Mouse (Mus musculus): ENCODE data around the gene Rom1. TPM values are rescaled to one million over a fixed set of nuclear protein-coding genes. Genes with fewer than 3 reads are reported as not detected.
"Not testable (repeated sequence)": the region's sequence is repeated elsewhere in the genome, so short reads cannot be mapped to it uniquely, and the experiment has no call there.

Gene Rom1
- polyA plus RNA-seq, 1 experiment from 2014 or later: 2.8 TPM

DNA sequence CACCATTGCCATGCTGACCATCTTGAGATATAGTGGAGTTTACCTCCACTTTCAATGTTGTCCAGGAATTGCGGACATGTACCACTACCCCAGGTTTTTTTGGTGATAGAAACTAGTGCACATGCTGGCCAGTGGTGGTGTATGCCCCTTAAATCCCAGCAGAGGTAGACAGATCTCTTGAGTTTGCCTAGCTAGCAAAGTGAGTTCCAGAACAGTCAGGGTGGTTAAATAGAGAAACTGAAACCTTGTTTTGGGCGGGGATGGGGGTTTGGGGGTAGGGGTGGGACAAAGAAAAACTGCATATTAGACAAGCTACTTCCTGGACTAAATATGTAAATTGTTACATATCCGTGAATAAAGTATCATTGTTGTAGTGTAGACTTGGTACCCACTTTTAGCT is 10.2 kb downstream of the Rom1 start:
- H3K36me3 ChIP-seq (ENCODE audit: control insufficient read depth, insufficient read depth, low read length): peaks cover 24% of the 10 kb centered on the region
- H3K4me3 ChIP-seq (replicated peaks; ENCODE audit: low read length): no peak overlapping the region
- 90% methylated on average over 3 of the region's 3 CpGs for WGBS
- H3K9me3 ChIP-seq (replicated peaks; ENCODE audit: control insufficient read depth, low read length): no peaks in the 10 kb centered on the region
- H3K27ac ChIP-seq (ENCODE audit: low read length): no peak overlapping the region
- H3K4me1 ChIP-seq (ENCODE audit: control insufficient read depth, insufficient read depth, low read length): peaks cover 9% of the 10 kb centered on the region
- H3K4me2 ChIP-seq (ENCODE audit: low read depth, low read length): no peak overlapping the region
- ATAC-seq (ENCODE audit: insufficient read depth, low FRiP score): no peak
- no peak overlapping the region for H3K9ac ChIP-seq (ENCODE audit: low read length)
- no peaks in the 10 kb centered on the region for H3K27me3 ChIP-seq (ENCODE audit: control insufficient read depth, insufficient read depth, low read length)

DNA sequence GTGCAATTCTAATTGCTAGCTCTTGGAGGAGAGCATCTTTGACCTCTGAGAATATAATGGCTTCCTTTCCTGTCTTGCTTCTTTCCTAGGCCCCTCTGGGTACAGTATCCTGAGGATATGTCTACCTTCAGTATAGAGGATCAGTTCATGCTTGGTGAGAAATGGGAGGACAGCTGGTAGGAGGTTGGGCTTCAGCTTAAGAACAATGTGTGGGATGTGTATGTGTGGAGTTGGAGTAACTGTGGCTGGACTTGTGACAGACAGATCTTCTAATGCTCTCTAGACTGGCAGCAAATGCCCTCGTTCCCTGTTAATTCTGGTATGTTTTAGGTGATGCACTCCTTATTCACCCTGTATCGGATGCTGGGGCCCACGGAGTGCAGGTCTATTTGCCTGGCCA is 14.9 kb downstream of the Rom1 start:
- 97% methylated on average over 3 of the region's 3 CpGs for WGBS

DNA sequence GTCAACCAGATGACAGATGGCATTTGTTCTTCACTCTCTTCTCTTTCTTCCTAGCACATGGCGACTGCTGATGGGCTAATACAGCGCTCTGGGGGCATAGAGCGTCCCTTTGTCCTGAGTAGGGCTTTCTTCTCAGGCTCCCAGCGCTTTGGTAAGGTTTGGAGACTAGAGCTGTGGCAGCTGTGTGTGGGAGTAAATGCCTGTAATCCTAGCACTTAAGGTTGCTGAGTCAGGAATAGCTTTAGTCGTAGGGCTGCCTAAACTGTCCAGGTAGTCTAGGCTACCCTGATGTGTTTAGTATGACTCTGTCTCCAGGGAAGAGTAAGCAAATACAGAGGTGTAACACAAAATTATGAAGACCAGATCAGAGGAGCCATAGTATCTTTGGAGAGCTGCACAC is 17.3 kb downstream of the Rom1 start:
- peaks cover 73% of the 10 kb centered on the region for H3K36me3 ChIP-seq (ENCODE audit: control insufficient read depth, insufficient read depth, low read length)
- WGBS: 90% methylated on average over 5 of the region's 5 CpGs
- H3K9me3 ChIP-seq (replicated peaks; ENCODE audit: control insufficient read depth, low read length): no peaks in the 10 kb centered on the region
- no peaks in the 10 kb centered on the region for H3K27me3 ChIP-seq (ENCODE audit: control insufficient read depth, insufficient read depth, low read length)
- H3K4me2 ChIP-seq (ENCODE audit: low read depth, low read length): no peak overlapping the region
- no peak for ATAC-seq (ENCODE audit: insufficient read depth, low FRiP score)
- no peak overlapping the region for H3K9ac ChIP-seq (ENCODE audit: low read length)
- H3K27ac ChIP-seq (ENCODE audit: low read length): no peak overlapping the region
- no peak overlapping the region for H3K4me3 ChIP-seq (replicated peaks; ENCODE audit: low read length)
- H3K4me1 ChIP-seq (ENCODE audit: control insufficient read depth, insufficient read depth, low read length): no peaks in the 10 kb centered on the region

More for the DNA sequence above, 14.9 kb downstream of the Rom1 start:
- Histone ChIP-seq H3K9ac (ENCODE audit: low read length) (no peak overlapping the region), H3K27me3 (ENCODE audit: control insufficient read depth, insufficient read depth, low read length) (no peaks in the 10 kb centered on the region), H3K4me2 (ENCODE audit: low read depth, low read length) (no peak overlapping the region), H3K4me3 (replicated peaks; ENCODE audit: low read length) (no peak overlapping the region), H3K9me3 (replicated peaks; ENCODE audit: control insufficient read depth, low read length) (no peaks in the 10 kb centered on the region), H3K27ac (ENCODE audit: low read length) (no peak overlapping the region), H3K36me3 (ENCODE audit: control insufficient read depth, insufficient read depth, low read length) (peaks cover 58% of the 10 kb centered on the region), H3K4me1 (ENCODE audit: control insufficient read depth, insufficient read depth, low read length) (no peaks in the 10 kb centered on the region)
- no peak for ATAC-seq (ENCODE audit: insufficient read depth, low FRiP score)

DNA sequence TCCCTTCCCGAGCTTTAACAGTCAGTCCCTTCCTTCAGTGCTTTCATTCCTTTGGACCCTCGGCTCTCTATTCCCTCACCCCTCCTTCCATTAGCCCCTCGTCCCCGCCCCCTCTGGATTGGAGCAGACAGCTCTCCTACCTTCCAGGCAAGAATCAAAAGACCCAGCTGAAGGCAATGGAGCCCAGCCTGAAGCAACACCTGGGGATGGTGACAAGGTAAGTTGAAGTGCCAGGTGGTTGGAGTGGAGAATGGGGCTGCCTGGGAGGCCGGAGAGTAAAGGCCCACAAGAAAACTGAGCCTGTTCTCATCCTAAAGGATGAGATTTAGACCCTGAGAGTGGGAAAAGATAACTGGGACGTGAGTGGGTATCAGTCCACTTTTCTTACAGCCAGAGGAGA is 20.6 kb downstream of the Rom1 start:
- no peaks in the 10 kb centered on the region for H3K9me3 ChIP-seq (replicated peaks; ENCODE audit: control insufficient read depth, low read length)
- no peak overlapping the region for H3K9ac ChIP-seq (ENCODE audit: low read length)
- no peaks in the 10 kb centered on the region for H3K4me1 ChIP-seq (ENCODE audit: control insufficient read depth, insufficient read depth, low read length)
- no peak overlapping the region for H3K4me3 ChIP-seq (replicated peaks; ENCODE audit: low read length)
- H3K36me3 ChIP-seq (ENCODE audit: control insufficient read depth, insufficient read depth, low read length): peaks cover 63% of the 10 kb centered on the region
- 89% methylated on average over 6 of the region's 6 CpGs for WGBS
- ATAC-seq (ENCODE audit: insufficient read depth, low FRiP score): no peak
- no peaks in the 10 kb centered on the region for H3K27me3 ChIP-seq (ENCODE audit: control insufficient read depth, insufficient read depth, low read length)
- H3K27ac ChIP-seq (ENCODE audit: low read length): no peak overlapping the region
- no peak overlapping the region for H3K4me2 ChIP-seq (ENCODE audit: low read depth, low read length)

DNA sequence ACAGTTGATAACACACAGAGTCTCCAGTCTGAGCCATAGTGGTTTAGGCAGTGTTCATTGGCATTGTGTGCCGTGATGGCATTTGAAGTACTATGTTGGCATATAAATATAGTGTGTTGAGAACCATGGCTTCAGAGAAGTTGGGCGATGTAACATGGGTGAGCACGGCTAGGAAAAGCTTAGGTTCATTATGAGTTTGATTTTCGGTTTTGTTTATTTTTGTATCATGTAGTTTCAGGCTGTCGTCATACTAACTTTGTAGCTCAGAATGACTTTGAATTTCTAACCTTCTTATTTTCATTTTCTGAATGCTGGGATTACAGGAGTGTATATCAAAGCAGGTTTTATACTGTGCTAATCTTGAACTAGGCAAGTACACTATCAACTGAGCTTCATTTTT is 25.7 kb downstream of the Rom1 start:
- Histone ChIP-seq H3K4me3 (replicated peaks; ENCODE audit: low read length) (no peak overlapping the region), H3K36me3 (ENCODE audit: control insufficient read depth, insufficient read depth, low read length) (peaks cover 25% of the 10 kb centered on the region), H3K27me3 (ENCODE audit: control insufficient read depth, insufficient read depth, low read length) (no peaks in the 10 kb centered on the region), H3K4me2 (ENCODE audit: low read depth, low read length) (no peak overlapping the region), H3K4me1 (ENCODE audit: control insufficient read depth, insufficient read depth, low read length) (peaks cover 9% of the 10 kb centered on the region), H3K27ac (ENCODE audit: low read length) (no peak overlapping the region), H3K9me3 (replicated peaks; ENCODE audit: control insufficient read depth, low read length) (no peaks in the 10 kb centered on the region), H3K9ac (ENCODE audit: low read length) (no peak overlapping the region)
- WGBS: 90% methylated on average over 5 of the region's 5 CpGs
- ATAC-seq (ENCODE audit: insufficient read depth, low FRiP score): no peak

DNA sequence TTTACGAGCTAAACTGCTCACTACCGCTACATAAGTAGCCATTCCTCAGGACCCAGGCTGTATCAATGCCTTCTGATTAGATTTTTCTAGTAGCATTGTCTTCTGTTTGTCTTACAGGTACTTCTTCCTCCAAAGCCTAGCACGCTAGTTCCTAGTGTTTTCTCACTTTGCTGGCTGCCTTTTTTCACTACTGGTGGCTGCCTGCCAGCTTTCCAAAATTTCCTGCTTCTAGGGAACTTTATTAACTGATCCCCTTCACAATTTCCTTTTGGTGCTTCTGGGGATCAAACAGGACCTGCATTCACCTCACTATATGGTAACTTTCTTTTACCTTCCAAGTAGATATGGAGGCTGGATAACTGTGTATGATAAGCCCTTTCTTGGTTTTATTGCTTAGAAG is 30.1 kb downstream of the Rom1 start:
- WGBS: 25% methylated on average over 3 of the region's 3 CpGs
- Histone ChIP-seq H3K27me3 (ENCODE audit: control insufficient read depth, insufficient read depth, low read length) (no peaks in the 10 kb centered on the region), H3K9ac (ENCODE audit: low read length) (peak overlapping the region; percentile 96), H3K27ac (ENCODE audit: low read length) (0 out of 2 replicates have a peak overlapping the region, but pooled peaks have one; percentile 88), H3K4me1 (ENCODE audit: control insufficient read depth, insufficient read depth, low read length) (peaks cover 15% of the 10 kb centered on the region), H3K36me3 (ENCODE audit: control insufficient read depth, insufficient read depth, low read length) (peaks cover 13% of the 10 kb centered on the region), H3K9me3 (replicated peaks; ENCODE audit: control insufficient read depth, low read length) (no peaks in the 10 kb centered on the region), H3K4me2 (ENCODE audit: low read depth, low read length) (peak overlapping the region; percentile 69), H3K4me3 (replicated peaks; ENCODE audit: low read length) (peak overlapping the region; percentile 77)
- ATAC-seq (ENCODE audit: insufficient read depth, low FRiP score): no peak

DNA sequence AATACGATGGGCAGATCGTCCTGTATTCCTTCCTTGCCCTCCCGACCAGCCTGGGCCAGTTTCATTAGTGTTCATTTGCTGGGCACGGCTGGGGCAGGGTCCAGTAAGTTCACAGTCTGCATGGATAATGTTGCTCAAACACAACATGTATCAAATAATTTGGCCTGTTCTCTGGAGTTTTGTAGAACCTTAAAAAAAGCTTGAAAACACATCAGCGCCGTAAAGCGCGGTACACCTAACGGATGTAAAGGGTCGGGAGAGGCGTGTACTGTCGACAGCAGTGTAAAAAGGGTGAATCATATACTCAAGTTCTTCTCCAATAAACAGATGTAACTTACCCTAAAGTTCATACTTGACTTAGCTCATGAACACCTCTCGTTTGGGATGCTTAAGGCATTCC is 30.6 kb downstream of the Rom1 start:
- no peak for ATAC-seq (ENCODE audit: insufficient read depth, low FRiP score)

DNA sequence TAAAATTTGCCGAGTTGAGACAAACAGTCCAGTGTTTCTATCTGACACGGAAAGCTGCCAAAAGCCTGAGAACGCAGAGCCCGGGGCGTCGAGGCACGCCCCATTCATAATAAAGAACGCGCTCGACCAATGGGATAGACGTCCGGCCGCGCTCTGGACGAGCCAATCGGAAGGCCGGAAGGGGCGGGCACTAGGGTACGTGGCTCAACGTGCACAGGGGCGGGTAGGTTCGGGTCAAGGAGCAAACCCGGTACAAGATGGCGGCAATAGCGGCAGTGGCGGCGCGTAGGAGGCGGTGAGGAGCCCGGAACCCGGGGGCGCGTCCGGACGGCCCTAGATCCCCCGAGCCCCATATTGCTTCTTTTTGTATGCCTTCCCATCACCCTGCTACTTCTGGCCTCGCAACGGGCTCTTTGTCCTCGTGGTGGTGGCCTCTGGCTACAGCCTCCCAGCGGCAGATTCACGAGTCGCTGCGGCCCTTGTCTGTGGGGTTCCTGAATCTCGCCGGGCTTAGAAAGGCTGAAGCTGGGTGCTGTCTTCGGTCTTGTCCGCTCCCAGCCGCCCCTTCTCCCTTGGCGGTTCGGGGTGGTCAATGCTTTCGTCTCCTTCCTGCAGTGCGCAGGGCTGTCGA is 31.2 kb downstream of the Rom1 start, which contains the start of gene Ganab:
Gene Ganab (plus strand): TSS at position 207 of the 631 bp plus-strand sequence.
- WGBS: under 1% methylated on average over 53 of the region's 53 CpGs
- peak within 1 kb of the TSS; percentile 94 for H3K27ac ChIP-seq (ENCODE audit: low read length)
- peak; percentile 99 for ATAC-seq (ENCODE audit: insufficient read depth, low FRiP score)
- H3K27me3 ChIP-seq (ENCODE audit: control insufficient read depth, insufficient read depth, low read length): no peaks in the 10 kb centered on the region
- H3K9me3 ChIP-seq (replicated peaks; ENCODE audit: control insufficient read depth, low read length): no peaks in the 10 kb centered on the region
- H3K36me3 ChIP-seq (ENCODE audit: control insufficient read depth, insufficient read depth, low read length): peaks cover 6% of the 10 kb centered on the region; the same call in 1 of the 2 replicates
- H3K4me2 ChIP-seq (ENCODE audit: low read depth, low read length): peak within 1 kb of the TSS; percentile 69
- H3K9ac ChIP-seq (ENCODE audit: low read length): peak within 1 kb of the TSS; percentile 96
- H3K4me3 ChIP-seq (replicated peaks; ENCODE audit: low read length): peak within 1 kb of the TSS; percentile 77
- H3K4me1 ChIP-seq (ENCODE audit: control insufficient read depth, insufficient read depth, low read length): peaks cover 20% of the 10 kb centered on the region

More for the DNA sequence above, 30.6 kb downstream of the Rom1 start:
- Histone ChIP-seq H3K9ac (ENCODE audit: low read length) (peak overlapping the region; percentile 96), H3K9me3 (replicated peaks; ENCODE audit: control insufficient read depth, low read length) (no peaks in the 10 kb centered on the region), H3K27me3 (ENCODE audit: control insufficient read depth, insufficient read depth, low read length) (no peaks in the 10 kb centered on the region), H3K4me2 (ENCODE audit: low read depth, low read length) (peak overlapping the region; percentile 69), H3K36me3 (ENCODE audit: control insufficient read depth, insufficient read depth, low read length) (peaks cover 9% of the 10 kb centered on the region), H3K27ac (ENCODE audit: low read length) (peak overlapping the region; percentile 88), H3K4me3 (replicated peaks; ENCODE audit: low read length) (peak overlapping the region; percentile 77), H3K4me1 (ENCODE audit: control insufficient read depth, insufficient read depth, low read length) (peaks cover 19% of the 10 kb centered on the region)
- WGBS: 5% methylated on average over 13 of the region's 13 CpGs

DNA sequence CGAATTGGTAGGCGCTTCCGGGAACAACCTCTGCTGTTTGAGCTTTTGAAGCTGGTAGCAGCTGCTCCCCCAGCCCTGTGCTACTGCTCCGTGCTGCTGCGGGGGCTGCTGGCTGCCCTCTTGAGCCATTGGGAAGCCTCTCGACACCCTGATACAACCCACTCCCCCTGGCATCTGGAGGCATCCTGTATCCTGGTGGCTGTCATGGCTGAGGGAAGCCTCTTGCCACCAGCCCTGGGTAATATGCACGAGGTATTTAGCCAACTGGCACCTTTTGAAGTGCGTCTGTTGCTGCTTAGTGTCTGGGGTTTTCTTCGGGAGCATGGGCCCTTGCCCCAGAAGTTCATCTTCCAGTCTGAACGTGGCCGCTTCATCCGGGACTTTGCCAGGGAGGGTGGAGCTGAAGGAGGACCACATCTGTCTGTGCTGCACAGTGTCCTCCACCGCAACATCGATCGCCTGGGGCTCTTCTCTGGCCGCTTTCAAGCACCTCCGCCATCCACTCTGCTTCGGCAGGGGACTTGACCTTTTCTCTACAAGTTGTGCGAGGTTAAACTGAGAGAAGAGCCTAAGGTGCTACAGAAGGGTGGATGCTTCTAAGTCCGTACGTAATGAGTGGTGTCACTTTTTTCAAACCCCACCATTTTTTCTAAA is 31.8 kb downstream of the Rom1 start:
- peak overlapping the region; percentile 70 for H3K9ac ChIP-seq (ENCODE audit: low read length)
- 19% methylated on average over 21 of the region's 21 CpGs for WGBS
- H3K4me1 ChIP-seq (ENCODE audit: control insufficient read depth, insufficient read depth, low read length): peaks cover 20% of the 10 kb centered on the region
- peak overlapping the region; percentile 77 for H3K4me3 ChIP-seq (replicated peaks; ENCODE audit: low read length)
- H3K36me3 ChIP-seq (ENCODE audit: control insufficient read depth, insufficient read depth, low read length); H3K9me3 ChIP-seq (replicated peaks; ENCODE audit: control insufficient read depth, low read length); H3K27me3 ChIP-seq (ENCODE audit: control insufficient read depth, insufficient read depth, low read length): not testable (repeated sequence)
- H3K27ac ChIP-seq (ENCODE audit: low read length): peak overlapping the region; percentile 94
- peak; percentile 40; the same call in 1 of the 2 replicates for ATAC-seq (ENCODE audit: insufficient read depth, low FRiP score)
- peak overlapping the region; percentile 62 for H3K4me2 ChIP-seq (ENCODE audit: low read depth, low read length)
